Mouse (Mus musculus) liver, embryonic 14.5 days (tissue): ENCODE results near the gene Arid1b. TPM values are rescaled to one million over a fixed set of nuclear protein-coding genes. Genes with fewer than 3 reads are reported as not detected.

Experiments
- ATAC-seq: fragments of 200-750 bp; cut with Nextera tagmentation; 2 replicates; pipeline ENCODE4 v1.8.0; 2017; ENCODE audit warnings: moderate number of reproducible peaks, mild to moderate bottlenecking, moderate library complexity; ENCODE audit not compliant: insufficient read depth
- DNase-seq, 3 experiments: peaks; one replicate each; pipeline ENCODE4 v3.0.0-alpha.2; 2012 to 2013; ENCODE audit warnings: low read depth in 3 of 3, low spot score in 3 of 3
- H3K27ac ChIP-seq: fragments of 300-500 bp; sonication (generic); 2 replicates; pipeline ENCODE4 v1.5.1; 2014; ENCODE audit warnings: moderate library complexity, mild to moderate bottlenecking, control low read depth, inconsistent platforms
- H3K27me3 ChIP-seq: fragments of 300-500 bp; sonication (generic); 2 replicates; pipeline ENCODE4 v1.6.1; 2014; ENCODE audit warnings: mild to moderate bottlenecking, low read length, moderate library complexity; ENCODE audit not compliant: control insufficient read depth, insufficient read depth
- H3K36me3 ChIP-seq: fragments of 300-500 bp; sonication (generic); replicated peaks from 2 replicates; pipeline ENCODE4 v1.6.1; 2014; ENCODE audit warnings: low read depth; ENCODE audit not compliant: control insufficient read depth, insufficient read depth
- H3K4me1 ChIP-seq, 2 experiments: fragments of 200-500 bp in 1 of 2; fragments of 300-500 bp in 1 of 2; sonication (generic) in 1 of 2; replicated peaks; 2 replicates each; pipeline ENCODE4 v1.6.1; 2012 to 2014; ENCODE audit warnings: antibody characterized with exemption in 1 of 2, inconsistent platforms in 1 of 2, low read length in 1 of 2; ENCODE audit not compliant: control insufficient read depth in 2 of 2, insufficient read depth in 2 of 2
- H3K4me2 ChIP-seq: fragments of 300-500 bp; sonication (generic); 2 replicates; pipeline ENCODE4 v1.6.1; 2014; ENCODE audit warnings: low read depth, mild to moderate bottlenecking, control low read depth, moderate library complexity
- H3K4me3 ChIP-seq, 2 experiments: fragments of 200-500 bp in 1 of 2; fragments of 300-500 bp in 1 of 2; sonication (generic) in 1 of 2; 2 replicates each; pipeline ENCODE4 v1.5.1; 2012 to 2014; ENCODE audit warnings: low read depth in 2 of 2, low read length in 2 of 2, mild to moderate bottlenecking in 2 of 2, control low read depth in 1 of 2, inconsistent platforms in 1 of 2, moderate library complexity in 1 of 2; ENCODE audit not compliant: insufficient read depth in 1 of 2
- H3K9ac ChIP-seq: fragments of 300-500 bp; sonication (generic); replicated peaks from 2 replicates; pipeline ENCODE4 v1.6.1; 2014; ENCODE audit warnings: mild to moderate bottlenecking, control low read depth, moderate library complexity
- H3K9me3 ChIP-seq: fragments of 300-500 bp; sonication (generic); 2 replicates; pipeline ENCODE4 v1.6.1; 2016; ENCODE audit warnings: low read length, mixed read lengths; ENCODE audit not compliant: control insufficient read depth
- CTCF ChIP-seq: IDR thresholded peaks from 2 replicates; pipeline ENCODE4 v1.5.1; 2016; ENCODE audit warnings: antibody characterized with exemption, low read depth, control low read depth
- EP300 ChIP-seq: IDR thresholded peaks from 2 replicates; pipeline ENCODE4 v1.6.1; 2016; ENCODE audit warnings: antibody characterized with exemption, low read depth
- WGBS: fragments of 180-500 bp; shearing (Covaris S2); extraction: QIAGEN DNeasy Blood & Tissue Kit; methylation state at CpG from one replicate; pipeline ENCODE4 v1.1.7; 2014; ENCODE audit not compliant: insufficient replicate concordance; 5-methylcytosine and 5-hydroxymethylcytosine counted together
- polyA plus RNA-seq, 2 experiments: library from polyadenylated mRNA; depleted of rRNA in 1 of 2; stranded (reverse) in 1 of 2; unstranded in 1 of 2; fragments of >200 nt; fragmentation: Nextera tagmentation in 1 of 2; extraction: Ambion mirVana in 1 of 2; gene quantifications; 2 replicates each; pipeline versions ENCODE4 v1.2.1 to v1.2.3; 2012 to 2014

Gene Arid1b
- polyA plus RNA-seq, 2 experiments: 2.6 to 3.1 TPM

- Histone ChIP-seq H3K4me1 (peaks cover 15 to 35% of the 10 kb centered on the region in 2 experiments), H3K36me3 (no peaks in the 10 kb centered on the region), H3K27ac (no peak overlapping the region), H3K9me3 (no peaks in the 10 kb centered on the region), H3K4me2 (no peak overlapping the region), H3K27me3 (no peaks in the 10 kb centered on the region), H3K4me3 (no peak overlapping the region), H3K9ac (no peak overlapping the region)
- WGBS: 53% methylated on average over 7 of the region's 7 CpGs
- TF ChIP-seq EP300: no peak
- DNase-seq (no peak), ATAC-seq (no peak)
These were observed 184.9 kb downstream of the Arid1b start for GRCm38 (mm10) chr17:5179004-5179403.

GRCm38 (mm10) chr17:5179412-5179811 lies 185.3 kb downstream of the Arid1b start:
- H3K27me3 ChIP-seq: no peaks in the 10 kb centered on the region
- 80% methylated on average over 5 of the region's 5 CpGs for WGBS
- no peak overlapping the region for H3K4me3 ChIP-seq
- H3K36me3 ChIP-seq: no peaks in the 10 kb centered on the region
- H3K9ac ChIP-seq: no peak overlapping the region
- ATAC-seq: no peak
- no peak overlapping the region for H3K4me2 ChIP-seq
- no peak overlapping the region for H3K27ac ChIP-seq
- DNase-seq: no peak
- peaks cover 15 to 35% of the 10 kb centered on the region in 2 experiments for H3K4me1 ChIP-seq
- no peaks in the 10 kb centered on the region for H3K9me3 ChIP-seq
- TF ChIP-seq CTCF (no peak), EP300 (no peak)

- H3K9ac ChIP-seq: peak overlapping the region; percentile 38
- peaks cover 15 to 29% of the 10 kb centered on the region in 2 experiments for H3K4me1 ChIP-seq
- TF ChIP-seq CTCF (no peak), EP300 (no peak)
- no peaks in the 10 kb centered on the region for H3K36me3 ChIP-seq
- H3K27ac ChIP-seq: peak overlapping the region; percentile 38
- 61% methylated on average over 4 of the region's 4 CpGs for WGBS
- peak overlapping the region; percentile 41 for H3K4me2 ChIP-seq
- peak; percentile 38 to 64 (median 42) for DNase-seq
- no peaks in the 10 kb centered on the region for H3K9me3 ChIP-seq
- peak; percentile 96 for ATAC-seq
- H3K27me3 ChIP-seq: no peaks in the 10 kb centered on the region
- H3K4me3 ChIP-seq: no peak overlapping the region
These were observed 185.9 kb downstream of the Arid1b start for GRCm38 (mm10) chr17:5179925-5180525.

- DNase-seq: no peak
- no peak for TF ChIP-seq EP300
- TF ChIP-seq CTCF: no peak
- ATAC-seq: no peak
- Histone ChIP-seq H3K9ac (no peak overlapping the region), H3K9me3 (no peaks in the 10 kb centered on the region), H3K4me1 (peaks cover 15 to 29% of the 10 kb centered on the region in 2 experiments), H3K27ac (no peak overlapping the region), H3K27me3 (no peaks in the 10 kb centered on the region), H3K4me2 (no peak overlapping the region), H3K36me3 (no peaks in the 10 kb centered on the region), H3K4me3 (no peak overlapping the region)
- 76% methylated on average over 6 of the region's 6 CpGs for WGBS
These were observed 186.8 kb downstream of the Arid1b start for GRCm38 (mm10) chr17:5180925-5181324.

GRCm38 (mm10) chr17:5182493-5182892 lies 188.4 kb downstream of the Arid1b start:
- ATAC-seq (no peak), DNase-seq (no peak)
- TF ChIP-seq EP300: no peak
- no peak for TF ChIP-seq CTCF
- Histone ChIP-seq H3K4me1 (peaks cover 15 to 30% of the 10 kb centered on the region in 2 experiments), H3K9ac (no peak overlapping the region), H3K4me3 (no peak overlapping the region), H3K36me3 (no peaks in the 10 kb centered on the region), H3K4me2 (no peak overlapping the region), H3K27me3 (no peaks in the 10 kb centered on the region), H3K27ac (no peak overlapping the region), H3K9me3 (no peaks in the 10 kb centered on the region)
- 59% methylated on average over 4 of the region's 4 CpGs for WGBS
